Mouse (Mus musculus) left cerebral cortex, postnatal 10 days (tissue): ENCODE data around the gene Trim37. TPM values are rescaled to one million over a fixed set of nuclear protein-coding genes. Genes with fewer than 3 reads are reported as not detected.

Experiments
- DNase-seq, 2 experiments: peaks; one replicate each; pipeline ENCODE4 v3.0.0; 2021 to 2022; ENCODE audit warnings: low spot score in 2 of 2, mixed read lengths in 1 of 2; ENCODE audit errors: extremely low spot score in 1 of 2
- intact Hi-C: fragments of 180-260 bp; cut with DNase I; formaldehyde crosslinking; loops from one replicate; pipeline ENCODE4 v1.15.1; 2025
- total RNA-seq, 2 experiments: library from RNA; stranded (reverse); gene quantifications; 2 replicates each; pipeline ENCODE4 v1.2.3; 2021

Trim37 gene
- total RNA-seq, 2 experiments from 2014 or later: 176 to 177 TPM

GRCm38 (mm10) chr11:87212313-87212712 lies 85.4 kb downstream of the Trim37 start:
- DNase-seq: no peak
- intact Hi-C loops: loop anchor here (5.0 to 10.0 kb wide), 3 partner anchors 180 to 302 kb away; no protein-coding TSS in a partner anchor

GRCm38 (mm10) chr11:87222686-87223085 lies 95.8 kb downstream of the Trim37 start:
- intact Hi-C loops: no loop called here
- DNase-seq: no peak

- intact Hi-C loops: no loop called here
- DNase-seq: no peak
Observed at GRCm38 (mm10) chr11:87227056-87227455, 100.2 kb downstream of the Trim37 start.

GRCm38 (mm10) chr11:87233377-87233776 lies 106.5 kb downstream of the Trim37 start:
- intact Hi-C loops: no loop called here
- no peak for DNase-seq

GRCm38 (mm10) chr11:87234743-87235485 lies 108.0 kb downstream of the Trim37 start:
- intact Hi-C loops: no loop called here
- DNase-seq: no peak

- DNase-seq: no peak
- intact Hi-C loops: no loop called here
Observed at GRCm38 (mm10) chr11:87235486-87235872, 108.6 kb downstream of the Trim37 start.

GRCm38 (mm10) chr11:87238891-87239530 lies 112.1 kb downstream of the Trim37 start:
- no peak for DNase-seq
- intact Hi-C loops: no loop called here

GRCm38 (mm10) chr11:87240141-87240832 lies 113.4 kb downstream of the Trim37 start:
- intact Hi-C loops: no loop called here
- DNase-seq: no peak

GRCm38 (mm10) chr11:87240833-87241215 lies 113.9 kb downstream of the Trim37 start:
- DNase-seq: no peak
- intact Hi-C loops: no loop called here

GRCm38 (mm10) chr11:87241256-87241655 lies 114.4 kb downstream of the Trim37 start:
- intact Hi-C loops: no loop called here
- DNase-seq: no peak

- no peak for DNase-seq
- intact Hi-C loops: no loop called here
Observed at GRCm38 (mm10) chr11:87245171-87245840, 118.4 kb downstream of the Trim37 start.

- DNase-seq: no peak
- intact Hi-C loops: no loop called here
Observed at GRCm38 (mm10) chr11:87246107-87246651, 119.3 kb downstream of the Trim37 start.

- intact Hi-C loops: no loop called here
- DNase-seq: no peak
Observed at GRCm38 (mm10) chr11:87246724-87247493, 120.0 kb downstream of the Trim37 start.

- DNase-seq: no peak
- intact Hi-C loops: no loop called here
Observed at GRCm38 (mm10) chr11:87247494-87247866, 120.6 kb downstream of the Trim37 start.

- intact Hi-C loops: no loop called here
- no peak for DNase-seq
Observed at GRCm38 (mm10) chr11:87250132-87250531, 123.3 kb downstream of the Trim37 start.

- DNase-seq: no peak
- intact Hi-C loops: no loop called here
Observed at GRCm38 (mm10) chr11:87253294-87253693, 126.4 kb downstream of the Trim37 start.

- intact Hi-C loops: no loop called here
- DNase-seq: no peak
Observed at GRCm38 (mm10) chr11:87254149-87254548, 127.3 kb downstream of the Trim37 start.

- intact Hi-C loops: no loop called here
- DNase-seq: no peak
Observed at GRCm38 (mm10) chr11:87257282-87257681, 130.4 kb downstream of the Trim37 start.
